Mouse (Mus musculus) embryonic facial prominence, embryonic 10.5 days (tissue): Measurements from ENCODE around the gene Rhbdl1. TPM values are rescaled to one million over a fixed set of nuclear protein-coding genes. Genes with fewer than 3 reads are reported as not detected.
"Not testable (repeated sequence)": the region's sequence is repeated elsewhere in the genome, so short reads cannot be mapped to it uniquely, and the experiment has no call there.

Experiments used
- DNase-seq: peaks from one replicate; pipeline ENCODE4 v3.0.0-alpha.2; 2017; ENCODE audit warnings: low spot score
- H3K27ac ChIP-seq: fragments of 300-500 bp; sonication (generic); replicated peaks from 2 replicates; pipeline ENCODE4 v1.5.1; 2016; ENCODE audit warnings: mild to moderate bottlenecking
- H3K27me3 ChIP-seq: fragments of 300-500 bp; sonication (generic); replicated peaks from 2 replicates; pipeline ENCODE4 v1.6.1; 2016; ENCODE audit warnings: low read depth, mild to moderate bottlenecking; ENCODE audit not compliant: poor library complexity, severe bottlenecking
- H3K36me3 ChIP-seq: fragments of 300-500 bp; sonication (generic); replicated peaks from 2 replicates; pipeline ENCODE4 v1.6.1; 2016; ENCODE audit warnings: mild to moderate bottlenecking, moderate library complexity
- H3K4me1 ChIP-seq: fragments of 300-500 bp; sonication (generic); 2 replicates; pipeline ENCODE4 v1.6.1; 2016
- H3K4me3 ChIP-seq: fragments of 300-500 bp; sonication (generic); 2 replicates; pipeline ENCODE4 v1.5.1; 2016; ENCODE audit warnings: mild to moderate bottlenecking, moderate library complexity
- H3K9me3 ChIP-seq: fragments of 300-500 bp; sonication (generic); 2 replicates; pipeline ENCODE4 v1.6.1; 2016; ENCODE audit warnings: mild to moderate bottlenecking
- WGBS: fragments of 180-500 bp; shearing (Covaris S2); methylation state at CpG from one replicate; pipeline ENCODE4 v1.1.7; 2016; 5-methylcytosine and 5-hydroxymethylcytosine counted together
- polyA plus RNA-seq: library from polyadenylated mRNA; unstranded; fragments of >200 nt; fragmentation: Nextera tagmentation; extraction: Ambion mirVana; gene quantifications from 2 replicates; pipeline ENCODE4 v1.2.1, GENCODE M21; 2016

The Rhbdl1 gene
- polyA plus RNA-seq, 1 experiment from 2014 or later = 1.4 TPM

DNA sequence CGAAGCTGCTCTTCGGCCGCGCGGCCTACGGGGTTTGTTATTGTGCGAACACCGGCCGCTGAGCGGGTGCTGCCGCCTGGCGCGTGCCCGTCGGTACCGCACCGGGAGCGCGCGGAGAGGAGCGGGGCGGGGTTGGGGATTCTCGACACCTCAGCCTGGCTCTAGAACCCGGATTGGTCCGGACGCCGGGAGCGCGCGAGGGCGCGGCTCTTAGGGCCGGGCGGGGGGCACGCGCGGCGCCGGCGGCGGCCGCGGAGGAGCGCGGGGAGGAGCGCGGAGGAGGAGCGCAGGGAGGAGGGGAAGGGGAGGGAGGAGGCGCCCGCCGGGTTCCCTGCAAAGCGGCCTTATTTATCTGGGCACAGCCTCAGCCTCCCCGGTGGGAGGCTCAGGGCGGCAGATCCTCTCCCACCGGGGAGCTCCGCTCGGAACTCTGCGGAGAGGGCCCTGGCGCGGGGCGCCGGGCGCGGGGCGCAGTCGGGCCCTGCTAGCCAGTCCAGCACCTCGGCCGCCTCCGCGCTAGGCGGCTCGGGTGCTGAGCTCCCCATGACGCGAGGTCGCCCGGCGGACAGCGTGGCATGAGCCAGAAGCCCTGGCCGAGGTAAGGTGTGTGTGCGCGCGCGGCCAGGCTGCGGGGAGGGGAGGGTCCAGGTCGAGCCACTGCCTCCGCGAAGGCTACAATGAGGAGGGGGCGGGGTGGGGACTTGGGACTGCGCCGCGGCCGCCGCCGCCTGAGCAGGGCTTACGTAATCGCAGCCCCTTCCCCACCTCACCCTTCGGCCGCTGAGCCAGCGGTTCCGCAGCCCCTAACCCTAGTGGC, 28.1 kb downstream of the Rhbdl1 start, which contains the start of gene Fbxl16:
Gene Fbxl16 (plus strand): TSS at position 297 of the 817 bp plus-strand sequence.
- Histone ChIP-seq H3K27me3 (peaks cover 68% of the 10 kb centered on the region), H3K4me3 (peak within 1 kb of the TSS; percentile 82), H3K4me1 (peaks cover 34% of the 10 kb centered on the region), H3K36me3 (no peaks in the 10 kb centered on the region), H3K9me3 (no peaks in the 10 kb centered on the region), H3K27ac (peak within 1 kb of the TSS; percentile 86)
- DNase-seq = peak; percentile 88
- WGBS = under 1% methylated on average over 97 of the region's 100 CpGs

- Histone ChIP-seq H3K27me3 (peaks cover 70% of the 10 kb centered on the region), H3K27ac (peak overlapping the region; percentile 86; the same call in 1 of the 2 replicates), H3K9me3 (no peaks in the 10 kb centered on the region), H3K4me3 (peak overlapping the region; percentile 82), H3K36me3 (no peaks in the 10 kb centered on the region), H3K4me1 (peaks cover 36% of the 10 kb centered on the region)
- 36% methylated on average over 5 of the region's 5 CpGs for WGBS
- DNase-seq = no peak
Observed at GRCm38 (mm10) chr17:25808028-25808427, 29.1 kb downstream of the Rhbdl1 start.

- H3K9me3 ChIP-seq, H3K4me3 ChIP-seq, H3K36me3 ChIP-seq, H3K27ac ChIP-seq, DNase-seq: not testable (repeated sequence)
- peaks cover 42% of the 10 kb centered on the region for H3K4me1 ChIP-seq
- H3K27me3 ChIP-seq = peaks cover 66% of the 10 kb centered on the region
- WGBS = 47% methylated on average over 2 of the region's 2 CpGs
Observed at GRCm38 (mm10) chr17:25807452-25807851, 29.6 kb downstream of the Rhbdl1 start.

- no peak for DNase-seq
- Histone ChIP-seq H3K4me3 (no peak overlapping the region), H3K27ac (no peak overlapping the region), H3K9me3 (no peaks in the 10 kb centered on the region), H3K4me1 (peaks cover 45% of the 10 kb centered on the region), H3K36me3 (no peaks in the 10 kb centered on the region), H3K27me3 (peaks cover 66% of the 10 kb centered on the region)
- 84% methylated on average over 4 of the region's 4 CpGs for WGBS
Observed at GRCm38 (mm10) chr17:25806507-25806906, 30.6 kb downstream of the Rhbdl1 start.

DNA sequence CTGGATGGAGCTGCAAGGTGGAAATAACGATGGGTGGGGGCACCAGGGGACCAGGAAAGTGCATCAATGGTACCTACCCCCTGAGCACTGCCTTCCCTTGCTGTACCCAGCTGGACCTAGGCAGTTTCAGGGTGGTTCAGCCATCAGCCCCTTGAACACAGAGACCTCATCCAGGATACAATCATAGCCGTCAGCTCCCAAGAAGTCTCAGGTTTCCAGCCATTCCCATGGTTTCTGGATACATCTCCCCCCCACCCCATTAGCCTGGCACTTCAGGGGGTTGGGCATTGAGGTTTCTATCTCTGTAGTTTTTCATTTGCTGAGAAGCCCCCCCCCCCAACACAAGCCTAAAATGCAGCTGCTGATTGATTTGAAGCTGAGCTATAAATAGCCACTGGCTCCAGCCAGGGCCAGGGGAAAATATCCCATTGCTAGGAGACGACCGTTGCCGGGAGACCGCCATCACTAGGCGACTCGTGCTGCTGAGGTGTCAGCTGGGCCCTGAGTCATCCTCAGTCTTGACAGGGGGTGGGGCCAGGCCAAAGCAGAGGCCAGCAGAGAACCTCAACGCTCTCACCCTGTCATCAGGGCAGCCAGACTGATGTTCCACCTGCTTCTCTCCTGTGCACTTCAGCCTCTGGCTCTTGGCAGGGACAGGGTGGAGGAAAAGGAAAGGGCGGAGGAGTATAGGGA, 34.1 kb downstream of the Rhbdl1 start:
- H3K27me3 ChIP-seq = peaks cover 32% of the 10 kb centered on the region
- peak overlapping the region; percentile 66 for H3K27ac ChIP-seq
- no peaks in the 10 kb centered on the region for H3K36me3 ChIP-seq
- peak overlapping the region; percentile 32; the same call in 1 of the 2 replicates for H3K4me3 ChIP-seq
- H3K4me1 ChIP-seq = peaks cover 16% of the 10 kb centered on the region
- DNase-seq = peak; percentile 70
- H3K9me3 ChIP-seq = no peaks in the 10 kb centered on the region
- WGBS = 14% methylated on average over 10 of the region's 10 CpGs

GRCm38 (mm10) chr17:25801029-25801428, 36.1 kb downstream of the Rhbdl1 start:
- peaks cover 25% of the 10 kb centered on the region for H3K27me3 ChIP-seq
- H3K4me3 ChIP-seq = no peak overlapping the region
- H3K4me1 ChIP-seq = peaks cover 30% of the 10 kb centered on the region
- H3K27ac ChIP-seq = no peak overlapping the region
- H3K36me3 ChIP-seq = peaks cover 4% of the 10 kb centered on the region; the same call in 1 of the 2 replicates
- peak; percentile 75 for DNase-seq
- 8% methylated on average over 6 of the region's 6 CpGs for WGBS
- no peaks in the 10 kb centered on the region for H3K9me3 ChIP-seq

- H3K27me3 ChIP-seq = peaks cover 6% of the 10 kb centered on the region; the same call in 1 of the 2 replicates
- DNase-seq = peak; percentile 96
- peak within 1 kb of the TSS; percentile 77 for H3K4me3 ChIP-seq
- under 1% methylated on average over 35 of the region's 35 CpGs for WGBS
- H3K36me3 ChIP-seq = peaks cover 25% of the 10 kb centered on the region
- peaks cover 53% of the 10 kb centered on the region for H3K4me1 ChIP-seq
- H3K9me3 ChIP-seq = no peaks in the 10 kb centered on the region
- H3K27ac ChIP-seq = peak within 1 kb of the TSS; percentile 91
Observed at GRCm38 (mm10) chr17:25796951-25797369, 40.1 kb downstream of the Rhbdl1 start, which contains the start of gene Metrn. Gene Metrn (minus strand): TSS chr17:25797136.

DNA sequence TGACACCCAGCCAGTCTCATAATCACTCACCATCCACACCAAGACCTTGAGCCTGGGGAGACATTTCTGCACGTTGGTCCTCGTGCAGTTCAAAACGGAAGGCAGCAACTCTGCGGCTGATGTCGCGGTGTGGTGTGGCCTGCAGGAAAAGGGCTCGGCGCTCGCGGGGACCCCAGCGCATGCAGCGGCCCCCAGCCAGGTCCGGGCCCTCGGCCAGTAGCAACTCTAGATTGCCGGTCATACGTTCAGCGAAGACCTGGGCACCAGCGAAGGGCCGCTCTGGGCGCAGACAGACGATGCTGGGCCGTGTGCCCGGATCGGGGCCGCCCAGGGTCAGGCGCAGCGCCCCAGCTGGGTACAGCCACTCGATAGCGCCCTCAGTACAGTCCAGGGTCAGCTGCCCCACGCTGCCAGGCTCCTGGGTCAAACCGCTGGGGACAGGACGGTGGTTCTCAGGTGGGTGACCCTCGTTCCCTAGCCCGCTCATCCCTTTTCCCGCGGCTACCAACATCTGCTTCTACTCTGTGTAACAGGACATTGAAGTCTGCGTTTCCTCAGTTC, 40.8 kb downstream of the Rhbdl1 start:
- Histone ChIP-seq H3K36me3 (peaks cover 25% of the 10 kb centered on the region), H3K4me1 (peaks cover 60% of the 10 kb centered on the region), H3K4me3 (peak overlapping the region; percentile 77), H3K27ac (peak overlapping the region; percentile 91), H3K9me3 (no peaks in the 10 kb centered on the region), H3K27me3 (no peaks in the 10 kb centered on the region)
- WGBS = under 1% methylated on average over 37 of the region's 37 CpGs
- DNase-seq = no peak

DNA sequence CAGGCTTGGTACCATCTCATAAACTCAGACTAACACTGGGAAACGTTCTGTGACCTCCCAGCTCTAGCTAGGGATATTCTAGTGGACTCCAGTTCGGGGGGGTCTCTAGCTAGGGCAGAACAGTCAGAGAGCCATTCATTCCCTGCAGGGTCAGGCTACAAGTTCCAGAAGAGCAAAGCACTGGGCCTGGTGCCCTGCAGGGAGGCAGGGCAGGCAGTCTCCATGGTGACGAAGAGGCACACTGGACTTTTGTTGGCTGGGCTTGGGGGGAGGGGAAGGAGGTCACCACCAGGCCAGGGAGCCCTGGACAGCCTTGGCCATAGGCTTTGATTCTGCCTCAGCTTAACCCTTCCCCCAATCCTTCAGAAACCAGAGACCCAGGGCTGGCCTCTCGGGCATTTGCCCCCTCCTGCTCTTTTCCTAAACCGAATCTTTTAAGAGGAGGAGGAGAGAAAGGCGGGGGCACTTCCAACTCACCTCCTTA, 41.4 kb downstream of the Rhbdl1 start, which contains the start of gene AC134908.4:
Gene AC134908.4 (minus strand): TSS at position 51 of the 484 bp plus-strand sequence.
- H3K27me3 ChIP-seq = no peaks in the 10 kb centered on the region
- peak; percentile 90 for DNase-seq
- H3K27ac ChIP-seq = peak within 1 kb of the TSS; percentile 91
- peak within 1 kb of the TSS; percentile 77 for H3K4me3 ChIP-seq
- peaks cover 25% of the 10 kb centered on the region for H3K36me3 ChIP-seq
- H3K9me3 ChIP-seq = no peaks in the 10 kb centered on the region
- peaks cover 66% of the 10 kb centered on the region for H3K4me1 ChIP-seq
- WGBS = 4% methylated on average over 6 of the region's 6 CpGs

- H3K4me1 ChIP-seq = peaks cover 70% of the 10 kb centered on the region
- no peaks in the 10 kb centered on the region for H3K27me3 ChIP-seq
- WGBS = 66% methylated on average over 17 of the region's 17 CpGs
- no peak for DNase-seq
- H3K9me3 ChIP-seq = no peaks in the 10 kb centered on the region
- H3K36me3 ChIP-seq = peaks cover 30% of the 10 kb centered on the region
- peak overlapping the region; percentile 77 for H3K4me3 ChIP-seq
- H3K27ac ChIP-seq = peak overlapping the region; percentile 91
Observed at GRCm38 (mm10) chr17:25794998-25795397, 42.1 kb downstream of the Rhbdl1 start.

DNA sequence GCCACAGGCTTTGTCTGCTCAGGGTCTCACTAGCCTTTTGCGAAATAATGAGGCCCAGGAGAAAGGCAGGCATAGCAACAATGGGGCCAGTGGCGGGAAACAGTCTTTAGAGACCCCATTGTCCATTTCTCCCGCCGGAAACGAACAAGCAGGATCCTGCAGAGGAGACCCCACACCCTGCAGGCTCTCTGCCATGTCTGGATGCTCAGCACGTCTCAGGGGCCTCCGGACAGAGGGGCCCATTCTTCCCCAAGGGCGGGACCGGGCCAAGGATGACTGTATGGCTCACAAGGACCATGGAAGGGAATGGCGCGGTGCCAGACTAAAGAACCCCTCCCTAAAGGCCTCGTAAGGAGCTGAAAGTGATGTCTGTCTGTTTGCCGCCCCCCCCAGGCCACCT, 42.9 kb downstream of the Rhbdl1 start:
- H3K9me3 ChIP-seq = no peaks in the 10 kb centered on the region
- peaks cover 70% of the 10 kb centered on the region for H3K4me1 ChIP-seq
- peak overlapping the region; percentile 77 for H3K4me3 ChIP-seq
- H3K36me3 ChIP-seq = peaks cover 38% of the 10 kb centered on the region
- peak overlapping the region; percentile 91 for H3K27ac ChIP-seq
- WGBS = 44% methylated on average over 13 of the region's 13 CpGs
- H3K27me3 ChIP-seq = no peaks in the 10 kb centered on the region
- no peak for DNase-seq

- Histone ChIP-seq H3K4me3 (peak within 1 kb of the TSS; percentile 77), H3K27me3 (no peaks in the 10 kb centered on the region), H3K4me1 (peaks cover 68% of the 10 kb centered on the region), H3K27ac (peak within 1 kb of the TSS; percentile 91), H3K9me3 (no peaks in the 10 kb centered on the region), H3K36me3 (peaks cover 51% of the 10 kb centered on the region)
- DNase-seq = peak; percentile 79
- WGBS = 1% methylated on average over 14 of the region's 14 CpGs
Observed at GRCm38 (mm10) chr17:25792615-25793014, 44.5 kb downstream of the Rhbdl1 start, which contains the start of gene Fam173a. Gene Fam173a (minus strand): TSS chr17:25792901.
